Mouse (Mus musculus) spleen, postnatal 36 days (tissue): ENCODE results near the gene Gm17416.

ENCODE experiments used
- DNase-seq, 2 experiments: peaks; one replicate each; pipeline ENCODE4 v3.0.0; 2022; ENCODE audit warnings: low spot score in 2 of 2, mixed read lengths in 1 of 2

Gene Gm17416

GRCm38 (mm10) chr2:152569038-152569437, at the start of gene Gm17416:
TSS of gene Gm17416 (plus strand) at chr2:152569338.
- no peak for DNase-seq

- no peak for DNase-seq
Observed at GRCm38 (mm10) chr2:152539944-152540710, 29.0 kb upstream of the Gm17416 start, which contains the start of gene Defb29. TSS of gene Defb29 (minus strand) at chr2:152540098.

- DNase-seq, result no peak
Observed at GRCm38 (mm10) chr2:152541979-152542378, 27.2 kb upstream of the Gm17416 start.

- DNase-seq, result no peak
Observed at GRCm38 (mm10) chr2:152542897-152543296, 26.2 kb upstream of the Gm17416 start.

GRCm38 (mm10) chr2:152543478-152543877, 25.7 kb upstream of the Gm17416 start:
- no peak for DNase-seq

GRCm38 (mm10) chr2:152544691-152545090, 24.4 kb upstream of the Gm17416 start:
- DNase-seq, result no peak

- DNase-seq, result no peak
Observed at GRCm38 (mm10) chr2:152548124-152548523, 21.0 kb upstream of the Gm17416 start.

GRCm38 (mm10) chr2:152553774-152554423, 15.2 kb upstream of the Gm17416 start:
- no peak for DNase-seq

- DNase-seq, result no peak
Observed at GRCm38 (mm10) chr2:152556655-152557054, 12.5 kb upstream of the Gm17416 start.

- no peak for DNase-seq
Observed at GRCm38 (mm10) chr2:152569881-152570280, 743 bp downstream of the Gm17416 start.

GRCm38 (mm10) chr2:152570313-152570712, 1.2 kb downstream of the Gm17416 start:
- DNase-seq, result no peak

GRCm38 (mm10) chr2:152572114-152572794, 3.1 kb downstream of the Gm17416 start, which contains the start of gene Defb21:
TSS of gene Defb21 (plus strand) at chr2:152572744.
- no peak for DNase-seq

GRCm38 (mm10) chr2:152573484-152573883, 4.3 kb downstream of the Gm17416 start:
- DNase-seq, result no peak

- DNase-seq, result no peak
Observed at GRCm38 (mm10) chr2:152580107-152580506, 11.0 kb downstream of the Gm17416 start, which contains the start of gene Defb19. TSS of gene Defb19 (minus strand) at chr2:152580312.

- DNase-seq, result no peak
Observed at GRCm38 (mm10) chr2:152580612-152581011, 11.5 kb downstream of the Gm17416 start.

- no peak for DNase-seq
Observed at GRCm38 (mm10) chr2:152586926-152587560, 17.9 kb downstream of the Gm17416 start.

GRCm38 (mm10) chr2:152588450-152588849, 19.3 kb downstream of the Gm17416 start:
- no peak for DNase-seq

- DNase-seq, result no peak
Observed at GRCm38 (mm10) chr2:152589021-152589420, 19.9 kb downstream of the Gm17416 start.

GRCm38 (mm10) chr2:152599299-152599698, 30.2 kb downstream of the Gm17416 start, which contains the start of gene Defb45:
TSS of gene Defb45 (minus strand) at chr2:152599399.
- no peak for DNase-seq

GRCm38 (mm10) chr2:152600076-152600475, 30.9 kb downstream of the Gm17416 start:
- no peak for DNase-seq

GRCm38 (mm10) chr2:152601275-152601960, 32.3 kb downstream of the Gm17416 start:
- DNase-seq, result no peak
